Mouse (Mus musculus) spleen, adult 2 months (tissue): ENCODE measurements around the gene Notch4.

Source experiments
- CTCF ChIP-seq: fragments of 200-500 bp; IDR thresholded peaks from 2 replicates; pipeline ENCODE4 v1.5.1; 2011; ENCODE audit warnings: mild to moderate bottlenecking, inconsistent platforms; ENCODE audit not compliant: insufficient read depth, insufficient read length, insufficient replicate concordance; ENCODE audit errors: extremely low read depth
- POLR2A ChIP-seq: fragments of 200-500 bp; IDR thresholded peaks from 2 replicates; pipeline ENCODE4 v1.6.1; 2011; ENCODE audit warnings: low read depth, low read length, inconsistent platforms

- TF ChIP-seq CTCF (no peak), POLR2A (no peak)
These were observed 19.8 kb downstream of the Notch4 start for GRCm38 (mm10) chr17:34583819-34584218.
